Mouse (Mus musculus): ENCODE results near the gene Adam11.
A peak's percentile ranks its signal among the peaks of the same experiment; 100 is the strongest.
"Not testable (repeated sequence)": the region's sequence is repeated elsewhere in the genome, so short reads cannot be mapped to it uniquely, and the experiment has no call there.

Adam11 gene

GRCm38 (mm10) chr11:102761309-102762210, at the start of gene Adam11:
Gene Adam11 (plus strand): TSS chr11:102761439.
- DNase-seq = peak; percentile 68

GRCm38 (mm10) chr11:102712411-102712810, 48.8 kb upstream of the Adam11 start:
- DNase-seq = no peak

GRCm38 (mm10) chr11:102714578-102714977, 46.7 kb upstream of the Adam11 start:
- not testable (repeated sequence) for DNase-seq

- no peak for DNase-seq
Observed at GRCm38 (mm10) chr11:102716135-102716534, 45.1 kb upstream of the Adam11 start.

GRCm38 (mm10) chr11:102725574-102725973, 35.7 kb upstream of the Adam11 start:
- DNase-seq = peak; percentile 55 to 63

- DNase-seq = peak; percentile 74 to 77
Observed at GRCm38 (mm10) chr11:102728614-102729013, 32.6 kb upstream of the Adam11 start.

GRCm38 (mm10) chr11:102729835-102730234, 31.4 kb upstream of the Adam11 start:
- DNase-seq = no peak

GRCm38 (mm10) chr11:102731366-102731765, 29.9 kb upstream of the Adam11 start:
- peak; percentile 56 to 77 for DNase-seq

- DNase-seq = no peak
Observed at GRCm38 (mm10) chr11:102733146-102733545, 28.1 kb upstream of the Adam11 start.

- DNase-seq = no peak
Observed at GRCm38 (mm10) chr11:102734961-102735360, 26.3 kb upstream of the Adam11 start.

- DNase-seq = peak in 1 of 2 experiments; percentile 39
Observed at GRCm38 (mm10) chr11:102738046-102738445, 23.2 kb upstream of the Adam11 start.

GRCm38 (mm10) chr11:102739278-102739966, 21.8 kb upstream of the Adam11 start:
- peak; percentile 92 to 93 for DNase-seq

GRCm38 (mm10) chr11:102740634-102741033, 20.6 kb upstream of the Adam11 start:
- peak in 1 of 2 experiments; percentile 21 for DNase-seq

GRCm38 (mm10) chr11:102741129-102741950, 19.9 kb upstream of the Adam11 start:
- peak; percentile 88 to 92 for DNase-seq

- peak; percentile 74 to 76 for DNase-seq
Observed at GRCm38 (mm10) chr11:102742066-102742465, 19.2 kb upstream of the Adam11 start.

GRCm38 (mm10) chr11:102742843-102743242, 18.4 kb upstream of the Adam11 start:
- DNase-seq = peak in 1 of 2 experiments; percentile 55

- peak in 1 of 2 experiments; percentile 28 for DNase-seq
Observed at GRCm38 (mm10) chr11:102744746-102745145, 16.5 kb upstream of the Adam11 start.

GRCm38 (mm10) chr11:102747866-102748265, 13.4 kb upstream of the Adam11 start:
- no peak for DNase-seq

- peak; percentile 93 to 96 for DNase-seq
Observed at GRCm38 (mm10) chr11:102748381-102748780, 12.9 kb upstream of the Adam11 start.

- peak in 1 of 2 experiments; percentile 6 for DNase-seq
Observed at GRCm38 (mm10) chr11:102749712-102750111, 11.5 kb upstream of the Adam11 start.

- DNase-seq = peak in 1 of 2 experiments; percentile 57
Observed at GRCm38 (mm10) chr11:102752896-102753590, 8.2 kb upstream of the Adam11 start.
